Mouse (Mus musculus) CD4-positive, CD25-positive, alpha-beta regulatory T cell (primary cell): ENCODE results near the gene Jak3. TPM values are rescaled to one million over a fixed set of nuclear protein-coding genes. Genes with fewer than 3 reads are reported as not detected.

ENCODE experiments used
- polyA plus RNA-seq: library from polyadenylated mRNA; unstranded; fragments of 100-300 nt; shearing (Covaris generic); gene quantifications from one replicate; pipeline ENCODE4 v1.2.1, GENCODE M21; 2017

Gene Jak3
- 166 TPM for polyA plus RNA-seq

DNA sequence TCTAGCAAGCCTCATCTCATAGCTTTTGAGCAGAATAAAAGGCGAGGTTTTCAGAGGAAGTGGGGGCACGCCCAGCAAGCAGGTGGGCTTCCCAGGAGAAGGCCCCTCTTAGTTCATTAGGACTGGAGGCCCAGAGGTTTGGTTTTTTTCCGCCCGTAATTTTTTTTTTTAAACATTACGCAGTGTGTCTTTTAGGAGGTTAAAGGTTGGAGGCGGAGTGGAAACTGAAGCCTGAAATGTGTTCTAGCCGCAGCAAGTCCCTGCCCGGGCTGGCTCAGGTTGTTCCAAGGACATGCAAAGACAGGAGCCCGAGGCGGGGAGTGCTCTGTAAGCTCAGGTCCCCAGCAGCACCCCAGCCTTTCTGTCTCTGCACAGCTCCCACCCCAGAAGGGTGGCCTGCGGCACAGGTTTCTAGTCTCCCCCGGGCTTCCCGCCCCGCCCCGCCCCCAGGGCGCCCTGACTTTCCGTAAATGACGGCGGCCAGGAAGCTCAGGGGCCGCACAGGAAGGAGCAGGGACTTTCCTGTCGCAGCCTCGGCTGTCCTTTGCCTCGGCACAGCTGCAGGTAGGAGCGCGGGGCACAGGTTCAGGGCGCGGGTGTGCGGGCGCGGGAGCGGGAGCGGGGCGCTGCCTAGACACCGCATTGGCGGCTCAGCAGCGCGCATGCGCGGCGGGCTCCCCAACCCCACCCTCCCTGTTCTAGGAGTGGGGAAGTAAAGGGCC lies at the start of gene Jak3:
Gene Jak3 (plus strand): TSS at position 277 of the 722 bp plus-strand sequence.

DNA sequence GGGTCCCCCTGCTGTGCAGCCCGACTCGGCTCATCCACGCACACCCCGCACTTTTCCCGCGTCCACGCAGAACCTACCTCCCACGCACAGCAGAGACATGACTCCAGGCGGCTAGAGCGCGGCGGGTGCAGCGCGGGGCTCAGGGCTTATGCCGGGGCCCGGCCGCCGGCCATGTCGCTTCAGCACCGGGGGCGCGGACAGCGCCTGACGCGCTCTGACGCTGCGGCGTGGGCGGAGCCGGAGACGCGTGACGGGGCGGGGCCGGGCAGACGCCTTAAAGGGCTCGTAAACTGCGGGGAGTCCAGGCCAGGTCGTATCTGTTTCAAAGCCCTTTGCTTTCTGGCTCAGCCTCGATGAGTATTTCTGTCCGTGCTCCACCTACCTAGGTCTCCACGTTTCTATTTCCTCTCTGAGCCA lies 4.5 kb upstream of the Jak3 start, which contains the start of gene Unc13a:
Gene Unc13a (minus strand): TSS at position 209 of the 417 bp plus-strand sequence.

DNA sequence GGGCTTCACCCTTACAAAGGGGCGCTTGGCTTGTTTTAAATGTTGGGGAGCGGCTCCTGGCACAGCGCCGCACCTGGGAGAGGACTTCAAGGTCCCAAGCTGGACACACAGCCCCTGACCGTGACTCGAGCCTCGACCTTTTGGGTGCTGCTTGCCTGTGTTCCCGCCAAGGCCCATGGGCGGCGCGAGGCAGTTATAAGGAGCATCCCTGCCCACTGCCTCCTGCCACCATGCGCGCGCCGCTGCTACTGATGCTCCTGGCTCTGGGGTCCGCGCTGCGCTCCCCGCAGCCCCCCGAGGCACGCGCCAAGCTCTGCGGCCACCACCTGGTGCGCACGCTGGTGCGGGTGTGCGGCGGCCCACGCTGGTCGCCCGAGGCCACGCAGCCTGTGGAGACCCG lies 12.9 kb downstream of the Jak3 start, which contains the start of gene Insl3:
Gene Insl3 (plus strand): TSS at position 187 of the 400 bp plus-strand sequence.

GRCm38 (mm10) chr8:71701414-71702086 lies 25.5 kb downstream of the Jak3 start, which contains the start of gene B3gnt3:
TSS of gene B3gnt3 (minus strand) at chr8:71701789.

GRCm38 (mm10) chr8:71725122-71725924 lies 49.2 kb downstream of the Jak3 start, which contains the start of gene Fcho1:
TSS of gene Fcho1 (minus strand) at chr8:71725716.

Other genes with a start within 250 kb of the Jak3 start
- gene Abhd8, start 212.6 kb upstream of the Jak3 start, polyA plus RNA-seq: 156 TPM
- gene Mrpl34, start 211.3 kb upstream of the Jak3 start, polyA plus RNA-seq: 72.6 TPM
- 106 TPM for gene Dda1, start 207.1 kb upstream of the Jak3 start, polyA plus RNA-seq
- 16.2 TPM for gene Ano8, start 190.3 kb upstream of the Jak3 start, polyA plus RNA-seq
- gene Gtpbp3, start 188.2 kb upstream of the Jak3 start, polyA plus RNA-seq: 10.7 TPM
- gene Plvap, start 164.5 kb upstream of the Jak3 start, polyA plus RNA-seq: 0.55 TPM
- 0.19 TPM for gene Ccdc194, start 150.6 kb upstream of the Jak3 start, polyA plus RNA-seq
- 116 TPM for gene Bst2, start 138.8 kb upstream of the Jak3 start, polyA plus RNA-seq
- gene Mvb12a, start 133.4 kb upstream of the Jak3 start, polyA plus RNA-seq: 96.2 TPM
- 2.2 TPM for gene Tmem221, start 117.4 kb upstream of the Jak3 start, polyA plus RNA-seq
- 0.25 TPM for gene Nxnl1, start 109.7 kb upstream of the Jak3 start, polyA plus RNA-seq
- 15.6 TPM for gene Slc27a1, start 107.4 kb upstream of the Jak3 start, polyA plus RNA-seq
- gene Pgls, start 84.1 kb upstream of the Jak3 start, polyA plus RNA-seq: 115 TPM
- 13.0 TPM for gene Fam129c, start 78.6 kb upstream of the Jak3 start, polyA plus RNA-seq
- 51.1 TPM for gene Colgalt1, start 65.3 kb upstream of the Jak3 start, polyA plus RNA-seq
- gene Unc13a, start 4.5 kb upstream of the Jak3 start, polyA plus RNA-seq: 0.63 TPM
- 47.0 TPM for gene Insl3, start 12.9 kb downstream of the Jak3 start, polyA plus RNA-seq
- 6.1 TPM for gene B3gnt3, start 25.5 kb downstream of the Jak3 start, polyA plus RNA-seq
- gene Fcho1, start 49.4 kb downstream of the Jak3 start, polyA plus RNA-seq: 249 TPM
- gene Zfp709, start 205.7 kb downstream of the Jak3 start, polyA plus RNA-seq: 11.2 TPM
- gene Zfp882, start 232.3 kb downstream of the Jak3 start, polyA plus RNA-seq: 7.3 TPM
- gene Zfp617, start 232.3 kb downstream of the Jak3 start, polyA plus RNA-seq: 17.5 TPM